Mouse (Mus musculus): ENCODE measurements around the gene AI987944. TPM values are rescaled to one million over a fixed set of nuclear protein-coding genes. Genes with fewer than 3 reads are reported as not detected.

Gene AI987944
- polyA plus RNA-seq (2014; fragmentation: Nextera tagmentation; extraction: Ambion mirVana): 11.6 and 13.7 TPM in 2 replicates

DNA sequence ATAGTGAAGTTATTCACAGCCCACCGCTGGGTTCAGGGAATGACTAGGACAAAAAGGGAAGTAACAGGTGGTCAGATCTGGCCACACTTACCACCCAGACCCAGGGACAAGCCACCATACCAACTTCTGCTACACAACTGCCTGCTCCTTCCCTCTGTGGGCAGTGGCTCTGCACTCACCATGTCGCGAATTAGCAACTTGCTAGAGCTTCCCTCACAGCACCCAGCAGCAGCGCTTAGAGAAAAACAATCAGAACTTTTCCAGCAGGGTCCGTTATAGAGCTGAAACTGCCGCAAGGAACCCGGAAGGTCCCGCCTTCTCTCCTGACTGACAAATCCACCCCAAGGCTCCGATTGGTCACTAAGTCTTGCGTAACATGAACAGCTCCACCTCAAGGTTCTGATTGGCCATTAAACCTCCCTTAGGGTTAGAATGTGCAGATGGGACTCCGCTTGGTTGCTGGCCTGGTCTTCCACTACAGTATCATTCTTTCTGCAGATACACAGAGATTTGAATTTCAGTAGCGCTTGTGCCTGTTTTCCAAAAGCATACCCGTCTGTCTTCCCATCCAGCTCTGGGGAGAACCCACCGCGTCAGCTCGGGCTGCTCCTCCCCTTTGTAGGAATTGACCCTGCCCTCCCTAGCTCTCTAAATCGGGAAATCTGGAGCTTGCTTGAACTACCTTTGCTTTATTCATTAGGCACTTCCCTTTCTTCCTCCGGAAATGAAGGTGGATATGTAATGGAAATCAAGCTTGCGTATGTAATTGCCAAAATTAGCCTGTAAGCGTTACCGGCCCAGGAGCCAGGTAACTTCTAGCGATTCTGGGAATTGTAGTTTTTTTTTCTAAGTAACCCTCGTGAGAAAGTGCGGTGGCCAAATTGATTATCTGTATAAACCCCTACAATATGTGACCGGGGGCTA is at the start of gene AI987944:
Gene AI987944, minus strand, starts transcription at position 332 of the 924 bp plus-strand sequence.
- peak; percentile 100 for ATAC-seq (ENCODE audit: low read depth)
- Histone ChIP-seq H3K27ac (replicated peaks; ENCODE audit: low read depth, low read length) (peak within 1 kb of the TSS; percentile 81), H3K9me3 (ENCODE audit: control insufficient read depth, low read length) (no peaks in the 10 kb centered on the region), H3K4me3 (ENCODE audit: low read depth, low read length) (peak within 1 kb of the TSS; percentile 62), H3K36me3 (ENCODE audit: control insufficient read depth, insufficient read depth, low read length) (no peaks in the 10 kb centered on the region), H3K4me1 (ENCODE audit: control insufficient read depth, insufficient read depth, low read length) (no peaks in the 10 kb centered on the region), H3K9ac (ENCODE audit: low read depth, low read length) (peak within 1 kb of the TSS; percentile 71), H3K27me3 (replicated peaks; ENCODE audit: control insufficient read depth, insufficient read depth, low read length) (no peaks in the 10 kb centered on the region), H3K4me2 (ENCODE audit: low read depth, low read length) (peak within 1 kb of the TSS; percentile 61)
- under 1% methylated on average over 25 of the region's 25 CpGs for WGBS
- DNase-seq (ENCODE audit: low spot score): peak; percentile 97

DNA sequence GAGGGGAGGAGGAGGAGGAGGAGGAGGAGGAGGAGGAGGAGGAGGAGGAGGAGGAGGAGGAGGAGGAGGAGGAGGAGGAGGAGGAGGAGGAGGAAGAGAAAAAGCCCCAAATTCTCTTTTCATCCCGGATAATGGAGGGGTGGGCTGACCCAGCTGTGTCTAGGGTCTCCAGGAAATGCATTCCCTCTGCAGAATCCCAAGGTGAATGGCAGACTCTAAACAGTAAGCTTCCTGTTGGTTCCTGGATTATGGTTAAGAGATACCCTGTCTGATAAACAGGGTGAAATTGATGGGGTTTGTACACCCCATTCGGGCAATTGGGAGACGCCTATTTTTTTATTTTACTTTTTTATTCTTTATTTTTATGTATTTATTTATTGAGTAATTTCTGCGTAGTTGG is 951 bp upstream of the AI987944 start:
- DNase-seq (ENCODE audit: low spot score): no peak
- H3K4me3 ChIP-seq (ENCODE audit: low read depth, low read length): no peak overlapping the region
- H3K9ac ChIP-seq (ENCODE audit: low read depth, low read length): no peak overlapping the region
- WGBS: 70% methylated on average over 4 of the region's 4 CpGs
- no peaks in the 10 kb centered on the region for H3K4me1 ChIP-seq (ENCODE audit: control insufficient read depth, insufficient read depth, low read length)
- no peak for ATAC-seq (ENCODE audit: low read depth)
- no peak overlapping the region for H3K27ac ChIP-seq (replicated peaks; ENCODE audit: low read depth, low read length)
- no peak overlapping the region for H3K4me2 ChIP-seq (ENCODE audit: low read depth, low read length)
- no peaks in the 10 kb centered on the region for H3K9me3 ChIP-seq (ENCODE audit: control insufficient read depth, low read length)
- no peaks in the 10 kb centered on the region for H3K36me3 ChIP-seq (ENCODE audit: control insufficient read depth, insufficient read depth, low read length)
- H3K27me3 ChIP-seq (replicated peaks; ENCODE audit: control insufficient read depth, insufficient read depth, low read length): no peaks in the 10 kb centered on the region

Other genes starting within 250 kb of the AI987944 start
- not detected in 2 replicates for gene Gm5592, start 239.5 kb downstream of the AI987944 start, polyA plus RNA-seq (2014; fragmentation: Nextera tagmentation; extraction: Ambion mirVana)
- gene Vmn2r57, start 55.3 kb upstream of the AI987944 start, polyA plus RNA-seq (2014; fragmentation: Nextera tagmentation; extraction: Ambion mirVana): 0.26 and 0.28 TPM in 2 replicates
- gene Gm20449, start 106.0 kb upstream of the AI987944 start, polyA plus RNA-seq (2014; fragmentation: Nextera tagmentation; extraction: Ambion mirVana): 0.07 and 0.09 TPM in 2 replicates
- 6.8 and 7.8 TPM in 2 replicates for gene AW146154, start 106.5 kb upstream of the AI987944 start, polyA plus RNA-seq (2014; fragmentation: Nextera tagmentation; extraction: Ambion mirVana)
- gene Gm6871, start 180.3 kb upstream of the AI987944 start, polyA plus RNA-seq (2014; fragmentation: Nextera tagmentation; extraction: Ambion mirVana): not detected in 2 replicates
- 12.6 and 12.8 TPM in 2 replicates for gene 2610021A01Rik, start 205.9 kb upstream of the AI987944 start, polyA plus RNA-seq (2014; fragmentation: Nextera tagmentation; extraction: Ambion mirVana)
- gene Zfp788, start 239.8 kb upstream of the AI987944 start, polyA plus RNA-seq (2014; fragmentation: Nextera tagmentation; extraction: Ambion mirVana): 13.6 and 13.8 TPM in 2 replicates

All from embryonic facial prominence, embryonic 14.5 days (tissue).